Comparison of ENCODE assay signal across 16 mouse cellular contexts in genomic region chr1:132533840-132534239, GRCm38 (mm10). TPM values are rescaled to one million over a fixed set of nuclear protein-coding genes. Genes with fewer than 3 reads are reported as not detected.
DNase-seq lines count a peak whose midpoint lies in the region; ATAC-seq and TF ChIP-seq lines count a peak whose summit lies in the region.
"Had no signal": no experiment of that assay in that cellular context is flagged by ENCODE, and none has a peak within 500 bp of the region (broad histone marks: within the 10 kb centered on the region; RNA-seq: fewer than 3 reads in every experiment).

No protein-coding gene starts in this region.

- no peak overlapping the region for H3K9ac ChIP-seq in forebrain, embryonic 14.5 days (ENCODE audit: low read length)
- no peak overlapping the region for H3K9ac ChIP-seq in limb, embryonic 12.5 days (replicated peaks)
- no peak overlapping the region for H3K9ac ChIP-seq in liver, postnatal 0 days (replicated peaks)
- H3K9ac ChIP-seq: forebrain, embryonic 12.5 days; heart, embryonic 15.5 days had no signal

- H3K4me3 ChIP-seq in forebrain, embryonic 14.5 days (ENCODE audit: low read depth, low read length) = no peak overlapping the region
- H3K4me3 ChIP-seq in forebrain, embryonic 10.5 days = no peak overlapping the region
- no peak overlapping the region for H3K4me3 ChIP-seq in spleen, adult 2 months (ENCODE audit: extremely low read depth, insufficient read depth, insufficient read length)
- no peak overlapping the region for H3K4me3 ChIP-seq in limb, embryonic 12.5 days (replicated peaks)
- H3K4me3 ChIP-seq in liver, postnatal 0 days (ENCODE audit: low read depth, low read length) = no peak overlapping the region
- H3K4me3 ChIP-seq in thymus, adult 2 months (ENCODE audit: control insufficient read depth, insufficient read depth, low read length) = no peak overlapping the region
- H3K4me3 ChIP-seq: forebrain, embryonic 12.5 days; heart, embryonic 15.5 days had no signal

- 8% methylated on average over 8 of the region's 8 CpGs for WGBS in forebrain, embryonic 14.5 days
- 6% methylated on average over 8 of the region's 8 CpGs for WGBS in forebrain, embryonic 10.5 days
- WGBS in spleen, adult 2 months = 4% methylated on average over 7 of the region's 8 CpGs
- WGBS in limb, embryonic 12.5 days = 2% methylated on average over 8 of the region's 8 CpGs
- 5% methylated on average over 7 of the region's 8 CpGs for WGBS in liver, postnatal 0 days (ENCODE audit: insufficient replicate concordance)
- 7% methylated on average over 8 of the region's 8 CpGs for WGBS in thymus, adult 2 months

- no peak for TF ChIP-seq POLR2A in spleen, adult 2 months (IDR thresholded peaks at IDR 0.05; ENCODE audit: low read depth, low read length)
- TF ChIP-seq POLR2A in thymus, adult 2 months (IDR thresholded peaks at IDR 0.05; ENCODE audit: control insufficient read depth, extremely low read depth, insufficient read depth, low read length, poor library complexity) = no peak

- peaks cover 19% of the 10 kb centered on the region for H3K36me3 ChIP-seq in forebrain, embryonic 14.5 days (ENCODE audit: control insufficient read depth, insufficient read depth, low read length)
- no peaks in the 10 kb centered on the region for H3K36me3 ChIP-seq in forebrain, embryonic 10.5 days (replicated peaks)
- no peaks in the 10 kb centered on the region for H3K36me3 ChIP-seq in spleen, adult 2 months (ENCODE audit: control insufficient read depth, insufficient read depth, low read length)
- no peaks in the 10 kb centered on the region for H3K36me3 ChIP-seq in limb, embryonic 12.5 days
- H3K36me3 ChIP-seq in splenic B cell, adult 2 months (ENCODE audit: control insufficient read depth, insufficient read depth, low read length, poor library complexity, severe bottlenecking) = no peaks in the 10 kb centered on the region
- H3K36me3 ChIP-seq in liver, postnatal 0 days (replicated peaks; ENCODE audit: insufficient read depth, low read length) = no peaks in the 10 kb centered on the region
- H3K36me3 ChIP-seq in thymus, adult 2 months (ENCODE audit: control insufficient read depth, insufficient read depth, low read length) = no peaks in the 10 kb centered on the region
- H3K36me3 ChIP-seq: forebrain, embryonic 12.5 days; heart, embryonic 15.5 days had no signal

- no peaks in the 10 kb centered on the region for H3K9me3 ChIP-seq in forebrain, embryonic 14.5 days (replicated peaks; ENCODE audit: control insufficient read depth, low read length)
- H3K9me3 ChIP-seq in forebrain, embryonic 10.5 days = no peaks in the 10 kb centered on the region
- H3K9me3 ChIP-seq in limb, embryonic 12.5 days = no peaks in the 10 kb centered on the region
- no peaks in the 10 kb centered on the region for H3K9me3 ChIP-seq in liver, postnatal 0 days (ENCODE audit: low read length)
- H3K9me3 ChIP-seq: forebrain, embryonic 12.5 days; heart, embryonic 15.5 days had no signal

- H3K4me1 ChIP-seq in forebrain, embryonic 14.5 days (ENCODE audit: control insufficient read depth, insufficient read depth, low read length) = peaks cover 13% of the 10 kb centered on the region
- H3K4me1 ChIP-seq in forebrain, embryonic 10.5 days = peaks cover 65% of the 10 kb centered on the region
- H3K4me1 ChIP-seq in spleen, adult 2 months (ENCODE audit: control insufficient read depth, insufficient read depth, insufficient read length) = peaks cover 24% of the 10 kb centered on the region; the same call in 1 of the 2 replicates
- H3K4me1 ChIP-seq in limb, embryonic 12.5 days (replicated peaks) = peaks cover 43% of the 10 kb centered on the region
- no peaks in the 10 kb centered on the region for H3K4me1 ChIP-seq in liver, postnatal 0 days (ENCODE audit: insufficient read depth)
- H3K4me1 ChIP-seq in thymus, adult 2 months (replicated peaks; ENCODE audit: control insufficient read depth, insufficient read depth, low read length) = no peaks in the 10 kb centered on the region

- TF ChIP-seq CTCF in spleen, adult 2 months (IDR thresholded peaks at IDR 0.05; ENCODE audit: extremely low read depth, insufficient read depth, insufficient read length, insufficient replicate concordance) = no peak
- no peak for TF ChIP-seq CTCF in liver, postnatal 0 days (IDR thresholded peaks at IDR 0.05; ENCODE audit: low read depth)
- no peak for TF ChIP-seq CTCF in thymus, adult 2 months (IDR thresholded peaks at IDR 0.05; ENCODE audit: borderline replicate concordance, control insufficient read depth, extremely low read depth, insufficient read depth, low read length, poor library complexity)

- H3K4me2 ChIP-seq in forebrain, embryonic 14.5 days (ENCODE audit: low read length) = 0 out of 2 replicates have a peak overlapping the region, but pooled peaks have one; percentile 9
- peak overlapping the region; percentile 27 for H3K4me2 ChIP-seq in limb, embryonic 12.5 days
- H3K4me2 ChIP-seq in liver, postnatal 0 days (ENCODE audit: low read depth, low read length) = no peak overlapping the region
- H3K4me2 ChIP-seq: forebrain, embryonic 12.5 days; heart, embryonic 15.5 days; liver, embryonic 11.5 days had no signal

- H3K27me3 ChIP-seq in forebrain, embryonic 14.5 days (replicated peaks; ENCODE audit: control insufficient read depth, insufficient read depth, low read length) = no peaks in the 10 kb centered on the region
- peaks cover 82% of the 10 kb centered on the region for H3K27me3 ChIP-seq in forebrain, embryonic 10.5 days (ENCODE audit: poor library complexity, severe bottlenecking)
- no peaks in the 10 kb centered on the region for H3K27me3 ChIP-seq in spleen, adult 2 months (ENCODE audit: control insufficient read depth, insufficient read depth, low read length)
- peaks cover 67% of the 10 kb centered on the region for H3K27me3 ChIP-seq in limb, embryonic 12.5 days
- H3K27me3 ChIP-seq in splenic B cell, adult 2 months (ENCODE audit: control insufficient read depth, insufficient read depth, low read length, poor library complexity, severe bottlenecking) = no peaks in the 10 kb centered on the region
- 0 out of 2 replicates have a peak, but pooled peaks cover 11% of the 10 kb centered on the region for H3K27me3 ChIP-seq in liver, postnatal 0 days (ENCODE audit: insufficient read depth, low read length)
- H3K27me3 ChIP-seq in thymus, adult 2 months (ENCODE audit: control insufficient read depth, insufficient read depth, low read length) = no peaks in the 10 kb centered on the region
- H3K27me3 ChIP-seq: forebrain, embryonic 12.5 days had no signal

- ATAC-seq in forebrain, embryonic 14.5 days = no peak
- ATAC-seq in limb, embryonic 12.5 days (ENCODE audit: insufficient number of reproducible peaks, insufficient read depth, low FRiP score, low TSS enrichment, low read depth) = no peak
- no peak for ATAC-seq in liver, postnatal 0 days
- ATAC-seq: CD4-positive, CD25-positive, alpha-beta regulatory T cell, adult 4 months; intestine, postnatal 0 days had no signal

- no peak for TF ChIP-seq EP300 in liver, postnatal 0 days (IDR thresholded peaks at IDR 0.05; ENCODE audit: low read depth)

- no peak for DNase-seq in forebrain, embryonic 14.5 days (ENCODE audit: low spot score)
- DNase-seq in forebrain, embryonic 10.5 days (ENCODE audit: extremely low spot score, low spot score) = no peak
- DNase-seq in spleen, adult 2 months (ENCODE audit: low read depth in 1 of 2, low spot score in 2 of 2) = peak; percentile 53 to 61
- no peak for DNase-seq in spleen, adult 12 weeks (ENCODE audit: low spot score)
- DNase-seq in splenic B cell, adult 2 months (ENCODE audit: low read depth, low spot score) = peak; percentile 86
- no peak for DNase-seq in liver, postnatal 0 days
- no peak for DNase-seq in thymus, adult 2 months
- DNase-seq: adrenal gland, postnatal 14 days; gastrocnemius, postnatal 14 days; thymus, postnatal 36 days had no signal

- peak overlapping the region; percentile 27; the same call in 1 of the 2 replicates for H3K27ac ChIP-seq in forebrain, embryonic 14.5 days (ENCODE audit: low read depth, low read length)
- H3K27ac ChIP-seq in forebrain, embryonic 10.5 days = no peak overlapping the region
- H3K27ac ChIP-seq in spleen, adult 2 months (ENCODE audit: insufficient read depth, low read length) = no peak overlapping the region
- no peak overlapping the region for H3K27ac ChIP-seq in limb, embryonic 12.5 days
- H3K27ac ChIP-seq in liver, postnatal 0 days (ENCODE audit: low read depth) = no peak overlapping the region
- no peak overlapping the region for H3K27ac ChIP-seq in thymus, adult 2 months (ENCODE audit: control insufficient read depth, insufficient read depth, low read length)
- H3K27ac ChIP-seq: forebrain, embryonic 12.5 days; heart, embryonic 15.5 days had no signal

RNA-seq across cellular contexts. Expression of gene Cntn2, which starts 9.2 kb away (rescaled TPM):
- 68.0 and 102 TPM in 2 replicates for polyA plus RNA-seq in forebrain, embryonic 14.5 days (2014; fragmentation: Nextera tagmentation; extraction: Ambion mirVana)
- 2.8 and 5.5 TPM in 2 replicates for polyA plus RNA-seq in forebrain, embryonic 10.5 days (2016; fragmentation: Nextera tagmentation; extraction: Ambion mirVana)
- 0.73 TPM in 1 of 2 replicates, not detected in the other for polyA plus RNA-seq in spleen, adult 2 months (2012; rRNA removed)
- 0.76 and 2.1 TPM in 2 replicates for polyA plus RNA-seq in limb, embryonic 12.5 days (2016; fragmentation: Nextera tagmentation; extraction: Ambion mirVana)
- 0.02 and 0.20 TPM in 2 replicates for polyA plus RNA-seq in liver, postnatal 0 days (2015; fragmentation: Nextera tagmentation; extraction: Ambion mirVana)
- polyA plus RNA-seq in thymus, adult 2 months (2012; rRNA removed) = 0.80 and 0.91 TPM in 2 replicates
- polyA plus RNA-seq: CD4-positive, CD25-positive, alpha-beta regulatory T cell, adult 4 months had no signal

RNA-seq across cellular contexts. Expression of gene Tmem81, which starts 27.8 kb away (rescaled TPM):
- polyA plus RNA-seq in forebrain, embryonic 14.5 days (2014; fragmentation: Nextera tagmentation; extraction: Ambion mirVana) = 0.74 and 1.1 TPM in 2 replicates
- polyA plus RNA-seq in forebrain, embryonic 10.5 days (2016; fragmentation: Nextera tagmentation; extraction: Ambion mirVana) = 1.4 and 1.5 TPM in 2 replicates
- polyA plus RNA-seq in spleen, adult 2 months (2012; rRNA removed) = 2.5 and 3.1 TPM in 2 replicates
- 2.1 and 2.2 TPM in 2 replicates for polyA plus RNA-seq in limb, embryonic 12.5 days (2016; fragmentation: Nextera tagmentation; extraction: Ambion mirVana)
- 0.62 and 0.66 TPM in 2 replicates for polyA plus RNA-seq in liver, postnatal 0 days (2015; fragmentation: Nextera tagmentation; extraction: Ambion mirVana)
- 4.9 and 5.5 TPM in 2 replicates for polyA plus RNA-seq in thymus, adult 2 months (2012; rRNA removed)

RNA-seq across cellular contexts. Expression of gene Rbbp5, which starts 56.7 kb away (rescaled TPM):
- polyA plus RNA-seq in forebrain, embryonic 14.5 days (2014; fragmentation: Nextera tagmentation; extraction: Ambion mirVana) = 46.5 and 53.7 TPM in 2 replicates
- 61.9 and 64.1 TPM in 2 replicates for polyA plus RNA-seq in forebrain, embryonic 10.5 days (2016; fragmentation: Nextera tagmentation; extraction: Ambion mirVana)
- polyA plus RNA-seq in spleen, adult 2 months (2012; rRNA removed) = 10.7 and 12.1 TPM in 2 replicates
- 63.4 and 66.2 TPM in 2 replicates for polyA plus RNA-seq in limb, embryonic 12.5 days (2016; fragmentation: Nextera tagmentation; extraction: Ambion mirVana)
- polyA plus RNA-seq in liver, postnatal 0 days (2015; fragmentation: Nextera tagmentation; extraction: Ambion mirVana) = 12.4 and 13.1 TPM in 2 replicates
- polyA plus RNA-seq in thymus, adult 2 months (2012; rRNA removed) = 33.1 TPM in 2 replicates

Comparison
In these comparisons a context has a peak if more than half of its experiments do, and no peak if none do; other contexts are left out.
1. DNase-seq: peak in spleen, adult 2 months (2 of 2) and splenic B cell, adult 2 months (single experiment); none in forebrain, embryonic 14.5 days (single experiment), forebrain, embryonic 10.5 days (single experiment), spleen, adult 12 weeks (single experiment), liver, postnatal 0 days (single experiment) and thymus, adult 2 months (single experiment).
2. RNA of gene Cntn2, which starts 9.2 kb away (polyA plus RNA-seq): 68.0 to 102 TPM in forebrain, embryonic 14.5 days; 2.8 to 5.5 TPM in forebrain, embryonic 10.5 days, 0.76 to 2.1 TPM in limb, embryonic 12.5 days, 0.80 to 0.91 TPM in thymus, adult 2 months, 0.02 to 0.20 TPM in liver, postnatal 0 days and 0.73 TPM in spleen, adult 2 months; every median in the first group is over 10 times any median in the second.